Mouse (Mus musculus): ENCODE measurements around the gene Utp4. TPM values are rescaled to one million over a fixed set of nuclear protein-coding genes. Genes with fewer than 3 reads are reported as not detected.
"Not testable (repeated sequence)": the region's sequence is repeated elsewhere in the genome, so short reads cannot be mapped to it uniquely, and the experiment has no call there.

Utp4 gene
- polyA plus RNA-seq, 1 experiment from 2014 or later, result 26.1 TPM

DNA sequence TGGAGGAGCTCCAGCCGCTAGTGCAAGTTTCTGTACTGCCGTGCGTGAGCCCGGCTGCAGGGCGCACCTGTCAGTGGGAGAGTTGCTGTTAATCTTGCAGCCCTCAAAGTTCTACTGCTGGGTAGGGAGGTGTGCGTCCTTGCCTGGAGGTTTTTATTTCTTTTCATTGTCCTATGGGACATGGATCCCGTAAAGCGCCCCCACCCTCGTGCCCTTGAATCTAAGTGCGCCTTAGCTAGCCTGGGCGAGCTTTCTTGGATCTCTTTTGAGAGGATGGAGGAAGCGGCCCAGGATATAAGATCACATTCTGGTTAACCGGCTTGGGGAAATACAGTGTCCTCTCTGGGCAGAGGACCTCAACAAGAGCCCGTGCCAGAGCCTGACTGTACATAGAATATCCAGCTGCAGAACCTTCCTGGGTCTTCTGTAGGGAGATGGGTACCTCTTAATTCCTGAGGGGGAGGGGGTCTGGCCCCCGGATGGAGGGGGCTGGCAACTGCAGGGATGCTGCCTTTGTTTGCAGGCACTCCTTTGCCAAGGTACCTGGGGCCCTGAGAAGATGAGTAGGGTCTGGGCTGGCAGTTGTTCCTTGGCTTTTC lies 22.0 kb upstream of the Utp4 start:
- no peak overlapping the region for H3K9ac ChIP-seq (ENCODE audit: low read depth, low read length)
- peaks cover 54% of the 10 kb centered on the region for H3K27me3 ChIP-seq (ENCODE audit: control insufficient read depth, insufficient read depth, low read depth, low read length)
- WGBS (ENCODE audit: insufficient replicate concordance), result 3% methylated on average over 15 of the region's 15 CpGs
- H3K9me3 ChIP-seq (replicated peaks; ENCODE audit: control insufficient read depth, low read length), result no peaks in the 10 kb centered on the region
- no peak overlapping the region for H3K27ac ChIP-seq (ENCODE audit: low read length)
- H3K36me3 ChIP-seq (ENCODE audit: control insufficient read depth, insufficient read depth), result no peaks in the 10 kb centered on the region
- no peak for ATAC-seq (ENCODE audit: low read depth)
- peak overlapping the region; percentile 70 for H3K4me2 ChIP-seq (ENCODE audit: low read depth, low read length)
- H3K4me3 ChIP-seq (ENCODE audit: low read depth, low read length), result peak overlapping the region; percentile 51
- H3K4me1 ChIP-seq (ENCODE audit: control insufficient read depth, low read depth, low read length), result peaks cover 3% of the 10 kb centered on the region

DNA sequence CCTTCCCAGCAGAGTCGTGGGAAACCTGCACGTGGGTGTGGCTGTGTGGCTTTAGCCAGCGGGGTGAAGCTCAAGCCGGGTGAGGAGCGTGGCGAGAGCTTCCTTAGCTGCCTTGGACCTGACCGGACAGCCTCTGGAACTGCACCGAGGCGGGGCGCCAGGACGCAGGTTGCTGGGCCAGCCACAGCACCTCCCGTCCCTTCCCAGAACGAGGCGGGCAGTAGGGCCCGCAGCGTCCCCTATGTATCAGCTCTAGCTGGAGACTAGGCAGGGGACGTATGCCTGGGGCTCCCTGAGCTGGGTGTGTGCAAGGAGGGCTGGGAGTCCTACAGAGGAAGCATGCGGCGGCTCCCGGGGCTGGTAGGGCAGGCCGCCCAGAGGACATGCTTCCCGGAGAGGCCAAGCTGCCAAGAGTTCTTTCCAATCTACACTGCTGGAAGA lies 21.5 kb upstream of the Utp4 start:
- peaks cover 3% of the 10 kb centered on the region for H3K4me1 ChIP-seq (ENCODE audit: control insufficient read depth, low read depth, low read length)
- no peak overlapping the region for H3K27ac ChIP-seq (ENCODE audit: low read length)
- H3K9me3 ChIP-seq (replicated peaks; ENCODE audit: control insufficient read depth, low read length), result no peaks in the 10 kb centered on the region
- WGBS (ENCODE audit: insufficient replicate concordance), result 2% methylated on average over 22 of the region's 22 CpGs
- no peak overlapping the region for H3K9ac ChIP-seq (ENCODE audit: low read depth, low read length)
- H3K36me3 ChIP-seq (ENCODE audit: control insufficient read depth, insufficient read depth), result no peaks in the 10 kb centered on the region
- no peak overlapping the region for H3K4me3 ChIP-seq (ENCODE audit: low read depth, low read length)
- ATAC-seq (ENCODE audit: low read depth), result peak; percentile 35; the same call in 1 of the 2 replicates
- peaks cover 54% of the 10 kb centered on the region for H3K27me3 ChIP-seq (ENCODE audit: control insufficient read depth, insufficient read depth, low read depth, low read length)
- H3K4me2 ChIP-seq (ENCODE audit: low read depth, low read length), result peak overlapping the region; percentile 37; the same call in 1 of the 2 replicates

DNA sequence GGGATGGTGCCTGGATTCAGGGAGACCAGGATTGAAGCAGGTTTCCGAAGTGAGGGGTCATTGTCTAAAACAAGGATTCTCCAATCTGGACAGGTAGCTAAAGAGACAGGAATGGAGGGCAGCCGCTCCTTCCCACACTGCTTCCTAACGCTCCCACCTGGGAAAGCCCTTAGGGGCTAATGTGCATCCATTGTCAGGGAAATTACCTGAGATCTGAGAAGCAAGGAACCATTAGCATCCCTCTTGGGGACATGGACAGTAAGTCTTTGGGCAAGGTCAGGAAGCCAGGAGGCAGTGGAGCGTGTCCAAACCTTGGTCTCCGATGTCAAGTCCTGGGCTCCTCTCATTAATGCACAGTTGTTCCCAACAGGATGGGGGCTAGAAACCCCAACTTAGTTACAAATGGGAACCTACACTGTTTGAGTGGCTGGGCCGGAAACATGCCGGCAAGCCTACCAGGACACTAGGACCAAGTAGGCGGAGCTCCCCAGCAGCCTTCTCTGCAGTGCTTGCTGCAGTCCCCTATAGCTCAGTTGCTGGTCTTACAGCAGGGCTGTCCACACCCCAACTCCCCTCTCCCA lies 20.9 kb upstream of the Utp4 start:
- Histone ChIP-seq H3K4me1 (ENCODE audit: control insufficient read depth, low read depth, low read length) (peaks cover 3% of the 10 kb centered on the region), H3K4me3 (ENCODE audit: low read depth, low read length) (no peak overlapping the region), H3K9ac (ENCODE audit: low read depth, low read length) (no peak overlapping the region), H3K4me2 (ENCODE audit: low read depth, low read length) (0 out of 2 replicates have a peak overlapping the region, but pooled peaks have one; percentile 37), H3K27ac (ENCODE audit: low read length) (no peak overlapping the region), H3K9me3 (replicated peaks; ENCODE audit: control insufficient read depth, low read length) (no peaks in the 10 kb centered on the region), H3K27me3 (ENCODE audit: control insufficient read depth, insufficient read depth, low read depth, low read length) (peaks cover 54% of the 10 kb centered on the region), H3K36me3 (ENCODE audit: control insufficient read depth, insufficient read depth) (no peaks in the 10 kb centered on the region)
- WGBS (ENCODE audit: insufficient replicate concordance), result 24% methylated on average over 8 of the region's 8 CpGs
- ATAC-seq (ENCODE audit: low read depth), result no peak

DNA sequence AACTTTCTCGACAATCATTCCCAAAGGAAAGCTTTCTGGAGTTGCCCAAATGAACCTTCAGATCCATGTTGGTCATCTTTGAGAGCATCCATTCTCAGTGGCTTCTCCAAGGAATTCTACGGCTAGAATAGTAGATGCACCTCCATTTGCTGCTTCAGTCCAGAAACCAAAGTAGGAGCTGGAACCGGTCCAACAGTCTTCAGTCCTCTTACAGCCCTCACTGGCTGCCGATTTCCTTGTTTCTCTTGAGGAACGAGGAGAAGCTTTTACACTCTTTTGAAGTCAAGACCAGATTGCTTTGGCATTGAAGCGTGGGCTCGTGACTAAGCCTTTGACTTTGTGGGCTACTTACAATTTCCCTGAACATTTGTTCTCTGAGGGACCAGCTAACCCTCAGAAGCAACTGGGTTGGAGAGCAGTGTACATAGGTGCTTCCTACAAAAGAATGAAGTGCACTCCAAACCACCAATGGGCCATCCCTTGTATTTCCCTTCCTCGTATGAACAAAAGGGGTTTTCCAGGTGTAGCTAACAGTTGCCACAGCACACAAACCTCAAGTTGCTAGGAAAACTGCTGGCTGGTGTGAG lies 13.2 kb upstream of the Utp4 start:
- Histone ChIP-seq H3K4me1 (ENCODE audit: control insufficient read depth, low read depth, low read length) (no peaks in the 10 kb centered on the region), H3K9ac (ENCODE audit: low read depth, low read length) (no peak overlapping the region), H3K9me3 (replicated peaks; ENCODE audit: control insufficient read depth, low read length) (no peaks in the 10 kb centered on the region), H3K27ac (ENCODE audit: low read length) (no peak overlapping the region), H3K27me3 (ENCODE audit: control insufficient read depth, insufficient read depth, low read depth, low read length) (no peaks in the 10 kb centered on the region), H3K4me3 (ENCODE audit: low read depth, low read length) (no peak overlapping the region), H3K4me2 (ENCODE audit: low read depth, low read length) (no peak overlapping the region), H3K36me3 (ENCODE audit: control insufficient read depth, insufficient read depth) (peaks cover 10% of the 10 kb centered on the region)
- 81% methylated on average over 8 of the region's 8 CpGs for WGBS (ENCODE audit: insufficient replicate concordance)
- no peak for ATAC-seq (ENCODE audit: low read depth)

DNA sequence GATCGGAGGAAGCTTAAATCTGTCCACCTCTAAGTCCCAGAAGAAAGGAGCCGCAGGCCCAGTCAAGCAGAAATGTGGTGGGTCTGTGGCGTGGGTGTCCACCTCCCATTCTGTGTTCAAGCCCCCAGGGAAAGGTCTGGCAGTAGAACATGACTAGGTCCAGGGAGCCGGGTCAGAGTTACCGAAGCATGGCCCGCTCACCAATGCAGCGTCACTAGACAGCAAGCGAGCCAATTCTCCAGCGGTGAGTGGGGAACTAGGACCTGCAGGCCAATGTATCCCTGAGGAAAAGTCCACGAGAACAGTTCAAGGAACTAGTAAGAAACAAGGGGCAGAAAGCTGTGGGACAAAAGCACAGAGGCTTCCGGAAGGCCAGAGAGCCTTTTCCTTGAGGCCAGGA lies 9.3 kb upstream of the Utp4 start:
- not testable (repeated sequence) for H3K4me3 ChIP-seq (ENCODE audit: low read depth, low read length)

DNA sequence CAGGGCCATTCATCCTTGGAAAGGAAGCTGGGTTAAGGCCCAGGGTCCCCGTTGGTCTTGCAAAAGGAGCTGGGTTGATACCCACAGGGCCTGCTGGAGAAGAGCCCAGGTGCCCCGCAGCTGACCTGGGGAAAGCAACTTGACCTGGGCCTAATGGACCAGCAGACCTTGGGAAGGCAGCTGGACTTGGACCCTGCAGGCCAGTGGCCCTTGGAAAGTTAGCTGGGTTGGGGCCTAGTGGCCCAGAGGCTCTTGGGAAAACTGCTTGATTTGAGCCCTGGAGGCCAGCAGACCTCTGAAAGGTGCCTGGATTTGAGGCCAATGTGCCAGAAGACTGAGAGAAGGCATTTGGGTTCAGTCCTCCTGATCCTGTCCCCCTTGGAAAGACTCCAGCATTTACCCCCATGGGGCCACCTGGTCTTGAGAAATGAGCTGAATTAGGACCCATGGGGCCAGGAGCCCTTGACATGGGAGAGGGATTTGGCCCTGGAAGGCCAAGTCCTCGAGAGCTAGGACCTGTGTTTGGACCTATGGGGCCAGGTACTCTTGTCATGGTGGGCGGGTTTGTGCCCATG lies 8.5 kb upstream of the Utp4 start:
- H3K36me3 ChIP-seq (ENCODE audit: control insufficient read depth, insufficient read depth), result peaks cover 20% of the 10 kb centered on the region
- not testable (repeated sequence) for H3K4me2 ChIP-seq (ENCODE audit: low read depth, low read length); H3K4me1 ChIP-seq (ENCODE audit: control insufficient read depth, low read depth, low read length); ATAC-seq (ENCODE audit: low read depth); H3K27ac ChIP-seq (ENCODE audit: low read length); H3K4me3 ChIP-seq (ENCODE audit: low read depth, low read length); H3K27me3 ChIP-seq (ENCODE audit: control insufficient read depth, insufficient read depth, low read depth, low read length); H3K9ac ChIP-seq (ENCODE audit: low read depth, low read length); H3K9me3 ChIP-seq (replicated peaks; ENCODE audit: control insufficient read depth, low read length)
- 81% methylated on average over 4 of the region's 4 CpGs for WGBS (ENCODE audit: insufficient replicate concordance)

More for the DNA sequence above, 9.3 kb upstream of the Utp4 start:
- H3K9me3 ChIP-seq (replicated peaks; ENCODE audit: control insufficient read depth, low read length); H3K4me2 ChIP-seq (ENCODE audit: low read depth, low read length); H3K27ac ChIP-seq (ENCODE audit: low read length); H3K27me3 ChIP-seq (ENCODE audit: control insufficient read depth, insufficient read depth, low read depth, low read length); H3K4me1 ChIP-seq (ENCODE audit: control insufficient read depth, low read depth, low read length); ATAC-seq (ENCODE audit: low read depth); H3K9ac ChIP-seq (ENCODE audit: low read depth, low read length): not testable (repeated sequence)
- 89% methylated on average over 11 of the region's 11 CpGs for WGBS (ENCODE audit: insufficient replicate concordance)
- peaks cover 20% of the 10 kb centered on the region for H3K36me3 ChIP-seq (ENCODE audit: control insufficient read depth, insufficient read depth)

DNA sequence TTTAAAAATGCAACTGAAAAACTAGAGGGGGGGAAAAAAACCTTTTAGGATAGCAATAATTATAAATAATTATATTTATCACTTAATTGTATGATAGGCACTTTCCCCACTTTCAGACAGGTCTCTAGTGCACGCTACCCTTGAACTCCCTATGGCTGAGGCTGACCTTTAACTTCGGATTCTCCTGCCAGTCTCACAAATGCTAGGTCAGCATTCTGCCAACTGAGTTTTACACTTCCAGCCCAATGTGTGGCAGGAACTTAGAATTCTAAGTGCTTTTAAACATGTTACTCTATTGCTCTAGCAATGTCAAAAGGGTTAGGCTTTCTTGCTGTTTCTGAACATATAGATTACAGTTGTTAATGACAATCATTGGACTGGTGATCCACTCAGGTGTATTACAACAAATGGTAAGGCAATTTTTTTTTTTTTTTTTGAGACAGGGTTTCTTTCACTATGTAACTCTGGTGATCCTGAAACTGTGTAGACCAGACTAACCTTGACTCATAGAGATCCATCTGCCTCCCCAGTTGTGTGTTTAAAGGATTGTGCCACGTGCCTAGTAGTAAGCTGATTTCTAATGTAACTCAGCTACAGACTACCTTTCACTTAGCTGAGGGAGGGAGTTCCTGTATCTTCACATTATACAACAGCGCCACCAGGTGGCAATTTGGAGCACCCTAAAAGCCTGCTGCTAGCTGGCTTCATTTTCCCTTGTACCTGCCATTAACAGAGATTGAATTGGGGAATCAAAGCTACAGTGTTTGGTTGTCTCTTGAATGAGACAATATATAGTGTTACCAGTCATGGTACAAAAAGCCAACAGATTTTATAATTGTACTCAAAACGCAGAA lies 5.9 kb upstream of the Utp4 start:
- Histone ChIP-seq H3K4me3 (ENCODE audit: low read depth, low read length) (no peak overlapping the region), H3K27me3 (ENCODE audit: control insufficient read depth, insufficient read depth, low read depth, low read length) (no peaks in the 10 kb centered on the region), H3K27ac (ENCODE audit: low read length) (no peak overlapping the region), H3K9ac (ENCODE audit: low read depth, low read length) (no peak overlapping the region), H3K4me1 (ENCODE audit: control insufficient read depth, low read depth, low read length) (peaks cover 5% of the 10 kb centered on the region), H3K4me2 (ENCODE audit: low read depth, low read length) (no peak overlapping the region), H3K9me3 (replicated peaks; ENCODE audit: control insufficient read depth, low read length) (no peaks in the 10 kb centered on the region), H3K36me3 (ENCODE audit: control insufficient read depth, insufficient read depth) (peaks cover 20% of the 10 kb centered on the region)
- ATAC-seq (ENCODE audit: low read depth), result peak; percentile 59; the same call in 1 of the 2 replicates
- WGBS (ENCODE audit: insufficient replicate concordance), result 38% methylated on average over 5 of the region's 5 CpGs

DNA sequence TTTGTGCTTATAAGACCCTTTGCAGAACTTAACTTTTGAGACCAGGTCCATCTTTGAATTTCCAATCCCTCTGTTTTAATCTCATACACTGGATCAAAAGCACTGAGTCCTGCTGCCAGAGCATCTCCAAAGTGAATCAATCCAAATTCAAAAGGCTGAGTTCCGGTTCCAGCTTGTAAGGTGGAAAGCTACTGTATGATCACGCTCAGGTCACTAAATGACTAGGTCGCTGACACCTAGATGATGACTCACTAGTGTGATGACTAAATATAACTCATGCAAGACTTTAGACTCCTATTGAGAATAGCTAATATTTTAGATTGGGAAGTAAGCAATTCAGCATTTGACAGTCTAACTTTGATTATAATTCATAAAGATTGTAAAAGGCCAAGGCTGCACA lies 4.6 kb upstream of the Utp4 start:
- Histone ChIP-seq H3K36me3 (ENCODE audit: control insufficient read depth, insufficient read depth) (peaks cover 10% of the 10 kb centered on the region), H3K4me3 (ENCODE audit: low read depth, low read length) (no peak overlapping the region), H3K9ac (ENCODE audit: low read depth, low read length) (no peak overlapping the region), H3K27me3 (ENCODE audit: control insufficient read depth, insufficient read depth, low read depth, low read length) (no peaks in the 10 kb centered on the region), H3K9me3 (replicated peaks; ENCODE audit: control insufficient read depth, low read length) (no peaks in the 10 kb centered on the region), H3K4me2 (ENCODE audit: low read depth, low read length) (no peak overlapping the region), H3K4me1 (ENCODE audit: control insufficient read depth, low read depth, low read length) (peaks cover 5% of the 10 kb centered on the region), H3K27ac (ENCODE audit: low read length) (no peak overlapping the region)
- 72% methylated on average over 3 of the region's 3 CpGs for WGBS (ENCODE audit: insufficient replicate concordance)
- ATAC-seq (ENCODE audit: low read depth), result no peak

All from liver, embryonic 16.5 days (tissue).